Mouse (Mus musculus): Measurements from ENCODE around the gene Pou5f1. TPM values are rescaled to one million over a fixed set of nuclear protein-coding genes. Genes with fewer than 3 reads are reported as not detected.

The Pou5f1 gene
- total RNA-seq, 2 experiments from 2014 or later = not detected

- peak; percentile 63 to 92 for DNase-seq
Measured at GRCm38 (mm10) chr17:35513886-35514285, 8.1 kb downstream of the Pou5f1 start.

GRCm38 (mm10) chr17:35514756-35515155, 8.9 kb downstream of the Pou5f1 start:
- no peak for DNase-seq

GRCm38 (mm10) chr17:35515911-35516640, 10.3 kb downstream of the Pou5f1 start:
- DNase-seq = no peak

GRCm38 (mm10) chr17:35516652-35517500, 11.1 kb downstream of the Pou5f1 start, which contains the start of the genes Tcf19 and Cchcr1:
TSS of gene Tcf19 (minus strand) at chr17:35516824.
TSS of gene Cchcr1 (plus strand) at chr17:35517100.
- DNase-seq = peak; percentile 97 to 98

- peak; percentile 29 to 31 for DNase-seq
Measured at GRCm38 (mm10) chr17:35517526-35517925, 11.7 kb downstream of the Pou5f1 start.

GRCm38 (mm10) chr17:35524354-35524753, 18.5 kb downstream of the Pou5f1 start:
- no peak for DNase-seq

GRCm38 (mm10) chr17:35526644-35527043, 20.8 kb downstream of the Pou5f1 start:
- DNase-seq = no peak

GRCm38 (mm10) chr17:35532360-35532759, 26.5 kb downstream of the Pou5f1 start:
- no peak for DNase-seq

- DNase-seq = no peak
Measured at GRCm38 (mm10) chr17:35532901-35533300, 27.1 kb downstream of the Pou5f1 start, which contains the start of gene Psors1c2. TSS of gene Psors1c2 (plus strand) at chr17:35533201.

GRCm38 (mm10) chr17:35534343-35534742, 28.5 kb downstream of the Pou5f1 start:
- DNase-seq = peak; percentile 66 to 87

- no peak for DNase-seq
Measured at GRCm38 (mm10) chr17:35537421-35537820, 31.6 kb downstream of the Pou5f1 start.

GRCm38 (mm10) chr17:35538476-35538875, 32.7 kb downstream of the Pou5f1 start:
- DNase-seq = no peak

- no peak for DNase-seq
Measured at GRCm38 (mm10) chr17:35539540-35539939, 33.7 kb downstream of the Pou5f1 start.

GRCm38 (mm10) chr17:35542761-35543411, 37.1 kb downstream of the Pou5f1 start:
- DNase-seq = no peak

- peak in 1 of 2 experiments; percentile 23 for DNase-seq
Measured at GRCm38 (mm10) chr17:35543412-35543861, 37.6 kb downstream of the Pou5f1 start.

- DNase-seq = no peak
Measured at GRCm38 (mm10) chr17:35544001-35544400, 38.2 kb downstream of the Pou5f1 start.

- peak; percentile 25 to 80 for DNase-seq
Measured at GRCm38 (mm10) chr17:35544680-35545079, 38.9 kb downstream of the Pou5f1 start.

GRCm38 (mm10) chr17:35547465-35547864, 41.6 kb downstream of the Pou5f1 start:
- no peak for DNase-seq

- no peak for DNase-seq
Measured at GRCm38 (mm10) chr17:35548636-35549035, 42.8 kb downstream of the Pou5f1 start.

- peak; percentile 88 to 90 for DNase-seq
Measured at GRCm38 (mm10) chr17:35549437-35550142, 43.8 kb downstream of the Pou5f1 start.

- DNase-seq = no peak
Measured at GRCm38 (mm10) chr17:35550143-35550494, 44.3 kb downstream of the Pou5f1 start.

GRCm38 (mm10) chr17:35550871-35551270, 45.1 kb downstream of the Pou5f1 start:
- DNase-seq = no peak

All from heart, adult 18-20 months (tissue).